Mouse (Mus musculus) thymus, adult 2 months (tissue): ENCODE measurements around the gene Daam2. TPM values are rescaled to one million over a fixed set of nuclear protein-coding genes. Genes with fewer than 3 reads are reported as not detected.

ENCODE experiments used
- DNase-seq: peaks from one replicate; pipeline ENCODE4 v3.0.0; 2021
- H3K27ac ChIP-seq: fragments of 200-500 bp; 2 replicates; pipeline ENCODE4 v1.5.1; 2012; ENCODE audit warnings: low read length, control low read depth; ENCODE audit not compliant: control insufficient read depth, insufficient read depth
- H3K27me3 ChIP-seq: fragments of 200-500 bp; 2 replicates; pipeline ENCODE4 v1.6.1; 2012; ENCODE audit warnings: mild to moderate bottlenecking, low read length, moderate library complexity, mixed read lengths; ENCODE audit not compliant: control insufficient read depth, insufficient read depth
- H3K36me3 ChIP-seq: fragments of 200-500 bp; 2 replicates; pipeline ENCODE4 v1.6.1; 2012; ENCODE audit warnings: mild to moderate bottlenecking, low read length, moderate library complexity; ENCODE audit not compliant: control insufficient read depth, insufficient read depth
- H3K4me1 ChIP-seq: fragments of 200-500 bp; replicated peaks from 2 replicates; pipeline ENCODE4 v1.6.1; 2012; ENCODE audit warnings: low read length; ENCODE audit not compliant: control insufficient read depth, insufficient read depth
- H3K4me3 ChIP-seq: fragments of 200-500 bp; 2 replicates; pipeline ENCODE4 v1.5.1; 2012; ENCODE audit warnings: mild to moderate bottlenecking, low read length, control low read depth, moderate library complexity; ENCODE audit not compliant: control insufficient read depth, insufficient read depth
- CTCF ChIP-seq: fragments of 200-500 bp; IDR thresholded peaks from 2 replicates; pipeline ENCODE4 v1.5.1; 2012; ENCODE audit warnings: mild to moderate bottlenecking, control low read depth, low read length, moderate library complexity, borderline replicate concordance; ENCODE audit not compliant: control insufficient read depth, poor library complexity, insufficient read depth; ENCODE audit errors: extremely low read depth
- POLR2A ChIP-seq: fragments of 200-500 bp; IDR thresholded peaks from 2 replicates; pipeline ENCODE4 v1.6.1; 2012; ENCODE audit warnings: mild to moderate bottlenecking, low read length, control low read depth, moderate library complexity; ENCODE audit not compliant: control insufficient read depth, poor library complexity, insufficient read depth; ENCODE audit errors: extremely low read depth
- WGBS: fragments of 180-500 bp; shearing (Covaris S2); methylation state at CpG from one replicate; pipeline ENCODE4 v1.1.7; 2018; 5-methylcytosine and 5-hydroxymethylcytosine counted together
- polyA plus RNA-seq: library from polyadenylated mRNA; depleted of rRNA; stranded (reverse); fragments of >200 nt; gene quantifications from 2 replicates; pipeline ENCODE4 v1.2.3, GENCODE M21; 2012

Daam2 gene
- polyA plus RNA-seq, 1 experiment: 0.62 TPM

- DNase-seq: peak; percentile 59
- no peak for TF ChIP-seq POLR2A
- no peak for TF ChIP-seq CTCF
- no peak overlapping the region for H3K4me3 ChIP-seq
These were observed 136.4 kb downstream of the Daam2 start for GRCm38 (mm10) chr17:49427631-49428238.

GRCm38 (mm10) chr17:49423872-49424271 is 140.3 kb downstream of the Daam2 start:
- no peaks in the 10 kb centered on the region for H3K36me3 ChIP-seq
- no peak for TF ChIP-seq POLR2A
- TF ChIP-seq CTCF: no peak
- H3K4me1 ChIP-seq: peaks cover 3% of the 10 kb centered on the region
- H3K27ac ChIP-seq: no peak overlapping the region
- no peak for DNase-seq
- no peak overlapping the region for H3K4me3 ChIP-seq
- 99% methylated on average over 3 of the region's 3 CpGs for WGBS
- no peaks in the 10 kb centered on the region for H3K27me3 ChIP-seq

More at GRCm38 (mm10) chr17:49427631-49428238, 136.4 kb downstream of the Daam2 start:
- Histone ChIP-seq H3K36me3 (no peaks in the 10 kb centered on the region), H3K4me1 (peaks cover 23% of the 10 kb centered on the region), H3K27me3 (no peaks in the 10 kb centered on the region), H3K27ac (no peak overlapping the region)
- WGBS: 26% methylated on average over 9 of the region's 9 CpGs

- 97% methylated on average over 2 of the region's 2 CpGs for whole genome bisulfite sequencing
- Histone ChIP-seq H3K27ac (no peak overlapping the region), H3K36me3 (no peaks in the 10 kb centered on the region), H3K27me3 (no peaks in the 10 kb centered on the region), H3K4me1 (no peaks in the 10 kb centered on the region), H3K4me3 (no peak overlapping the region)
- no peak for DNase-seq
- TF ChIP-seq POLR2A: no peak
- no peak for TF ChIP-seq CTCF
These were observed 141.1 kb downstream of the Daam2 start for GRCm38 (mm10) chr17:49423067-49423325.

GRCm38 (mm10) chr17:49422286-49423066 is 141.7 kb downstream of the Daam2 start:
- no peak overlapping the region for H3K4me3 ChIP-seq
- no peak for TF ChIP-seq POLR2A
- no peak for TF ChIP-seq CTCF
- H3K27ac ChIP-seq: no peak overlapping the region
- no peaks in the 10 kb centered on the region for H3K4me1 ChIP-seq
- no peaks in the 10 kb centered on the region for H3K36me3 ChIP-seq
- DNase-seq: no peak
- 77% methylated on average over 3 of the region's 3 CpGs for whole genome bisulfite sequencing
- H3K27me3 ChIP-seq: no peaks in the 10 kb centered on the region

- H3K27me3 ChIP-seq: no peaks in the 10 kb centered on the region
- no peak for DNase-seq
- no peaks in the 10 kb centered on the region for H3K4me1 ChIP-seq
- no peak overlapping the region for H3K27ac ChIP-seq
- H3K36me3 ChIP-seq: no peaks in the 10 kb centered on the region
- 89% methylated on average over 6 of the region's 6 CpGs for WGBS
- TF ChIP-seq POLR2A (no peak), CTCF (no peak)
- no peak overlapping the region for H3K4me3 ChIP-seq
These were observed 144.3 kb downstream of the Daam2 start for GRCm38 (mm10) chr17:49419813-49420212.

- Histone ChIP-seq H3K4me1 (peaks cover 3% of the 10 kb centered on the region), H3K4me3 (no peak overlapping the region), H3K27me3 (no peaks in the 10 kb centered on the region), H3K36me3 (no peaks in the 10 kb centered on the region), H3K27ac (no peak overlapping the region)
- DNase-seq: no peak
- no peak for TF ChIP-seq POLR2A
- TF ChIP-seq CTCF: no peak
- WGBS: 92% methylated on average over 3 of the region's 3 CpGs
These were observed 147.9 kb downstream of the Daam2 start for GRCm38 (mm10) chr17:49416228-49416627.
